Mouse (Mus musculus): ENCODE results near the gene Fam111a.

DNA sequence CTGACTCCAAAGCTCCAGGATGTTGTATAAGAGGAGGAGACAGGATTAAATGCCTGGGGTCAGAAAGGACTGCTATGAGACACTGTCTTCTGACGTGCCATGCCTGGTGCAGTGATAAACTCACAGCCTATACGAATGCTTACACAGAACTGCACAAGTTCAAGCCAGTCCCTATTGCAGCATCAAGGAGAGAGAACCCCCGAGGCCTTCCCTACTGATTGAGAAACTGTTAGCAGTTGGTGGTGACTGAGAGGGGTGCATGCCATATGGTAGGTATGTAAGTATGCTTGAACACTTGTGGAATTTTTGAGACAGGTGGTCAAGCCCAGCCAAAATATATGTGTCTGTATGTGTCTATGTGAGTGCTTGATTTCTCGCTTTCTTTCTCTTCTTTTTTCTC, 22.2 kb upstream of the Fam111a start:
- TF ChIP-seq CTCF (IDR thresholded peaks at IDR 0.05; ENCODE audit: control insufficient read depth, insufficient read depth, insufficient read length) (no peak), USF1 (IDR thresholded peaks at IDR 0.05; ENCODE audit: low read depth) (no peak), MAX (IDR thresholded peaks at IDR 0.05) (no peak), FOSL1 (IDR thresholded peaks at IDR 0.05; ENCODE audit: insufficient read depth, low read length, poor library complexity, severe bottlenecking) (no peak), MYOD1 (IDR thresholded peaks at IDR 0.05; ENCODE audit: control insufficient read depth, insufficient read length, low read depth) (no peak), CEBPB (IDR thresholded peaks at IDR 0.05; ENCODE audit: low read depth) (no peak)

Measured in C2C12 (cell line).